Mouse (Mus musculus) bone marrow, adult 2 months (tissue): Measurements from ENCODE around the gene Ccl1. TPM values are rescaled to one million over a fixed set of nuclear protein-coding genes. Genes with fewer than 3 reads are reported as not detected.

Experiments used
- H3K27ac ChIP-seq: fragments of 200-500 bp; 2 replicates; pipeline ENCODE4 v1.5.1; 2012; ENCODE audit warnings: low read depth, mild to moderate bottlenecking, control low read depth, inconsistent platforms, low read length; ENCODE audit not compliant: control insufficient read depth, poor library complexity, insufficient read depth
- H3K4me1 ChIP-seq: fragments of 200-500 bp; 2 replicates; pipeline ENCODE4 v1.6.1; 2011; ENCODE audit warnings: low read length; ENCODE audit not compliant: control insufficient read depth, insufficient read depth
- H3K4me3 ChIP-seq: fragments of 200-500 bp; replicated peaks from 2 replicates; pipeline ENCODE3; 2011; ENCODE audit warnings: mild to moderate bottlenecking, low read depth, low read length, control low read depth; ENCODE audit not compliant: control insufficient read depth
- CTCF ChIP-seq: fragments of 200-500 bp; IDR thresholded peaks from 2 replicates; pipeline ENCODE4 v1.5.1; 2011; ENCODE audit warnings: low read length, control low read depth; ENCODE audit not compliant: control insufficient read depth, insufficient read depth
- POLR2A ChIP-seq: fragments of 200-500 bp; IDR thresholded peaks from 2 replicates; pipeline ENCODE4 v1.6.1; 2011; ENCODE audit warnings: low read depth, mild to moderate bottlenecking, control low read depth, low read length, borderline replicate concordance; ENCODE audit not compliant: control insufficient read depth
- WGBS: fragments of 180-500 bp; shearing (Covaris S2); methylation state at CpG from one replicate; pipeline ENCODE4 v1.1.7; 2018; 5-methylcytosine and 5-hydroxymethylcytosine counted together
- polyA plus RNA-seq: library from polyadenylated mRNA; stranded (reverse); fragments of >200 nt; gene quantifications from 2 replicates; pipeline ENCODE4 v1.2.4, GENCODE M21; 2011; ENCODE audit warnings: low replicate concordance; ENCODE audit not compliant: missing spikeins, insufficient read depth, insufficient read length

Gene Ccl1
- polyA plus RNA-seq, 1 experiment = not detected

DNA sequence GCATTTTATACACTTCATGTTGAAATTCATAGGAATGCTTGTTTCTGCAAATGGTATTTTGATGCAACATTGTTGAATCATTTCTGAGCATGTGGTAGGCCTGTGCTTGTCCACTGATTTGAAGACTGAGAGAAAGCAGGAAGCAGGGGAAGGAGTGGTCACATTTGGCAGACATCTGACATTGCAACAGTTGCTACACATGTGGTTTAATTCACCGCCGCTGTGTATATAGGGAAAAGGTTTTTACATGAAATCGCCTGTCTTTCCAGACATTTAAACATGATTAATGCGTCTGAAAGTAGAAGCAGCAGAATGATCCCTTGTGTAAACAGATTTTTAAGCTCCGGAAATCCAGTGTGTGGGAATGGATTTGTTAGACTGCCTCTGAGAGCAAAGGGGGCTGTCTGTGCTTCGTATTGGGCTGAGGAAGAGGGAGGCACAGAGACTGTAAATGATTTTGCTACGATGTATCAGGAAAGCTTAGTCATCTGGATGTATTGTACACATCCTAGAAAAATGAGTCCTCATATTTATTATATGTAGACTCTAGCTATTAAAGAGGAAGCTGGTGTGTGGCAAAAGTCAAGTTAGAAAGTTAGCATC lies 165.9 kb downstream of the Ccl1 start:
- no peak for TF ChIP-seq CTCF
- no peak for TF ChIP-seq POLR2A
- no peaks in the 10 kb centered on the region for H3K4me1 ChIP-seq
- no peak overlapping the region for H3K4me3 ChIP-seq
- 46% methylated on average over 7 of the region's 7 CpGs for WGBS
- no peak overlapping the region for H3K27ac ChIP-seq

DNA sequence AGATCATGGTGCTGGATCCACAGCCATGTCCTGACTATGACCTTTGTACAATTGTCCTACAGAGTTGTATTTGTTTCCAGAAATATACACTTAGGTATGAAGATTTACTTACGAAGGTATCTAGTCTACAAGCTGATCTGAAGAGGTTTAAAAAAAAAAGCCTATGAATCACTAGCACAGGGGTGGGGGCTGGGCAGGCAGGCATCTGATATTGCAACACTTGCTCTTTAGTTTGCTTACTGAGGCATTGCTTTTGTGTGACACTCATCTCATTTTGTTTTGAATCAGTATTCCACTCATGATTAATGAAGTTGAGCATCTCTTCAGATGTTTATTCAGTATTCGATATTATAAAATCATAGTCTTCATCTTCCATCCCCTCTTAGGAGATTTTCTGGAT lies 169.3 kb downstream of the Ccl1 start:
- 83% methylated on average over 2 of the region's 2 CpGs for whole genome bisulfite sequencing
- TF ChIP-seq POLR2A (no peak), CTCF (no peak)

DNA sequence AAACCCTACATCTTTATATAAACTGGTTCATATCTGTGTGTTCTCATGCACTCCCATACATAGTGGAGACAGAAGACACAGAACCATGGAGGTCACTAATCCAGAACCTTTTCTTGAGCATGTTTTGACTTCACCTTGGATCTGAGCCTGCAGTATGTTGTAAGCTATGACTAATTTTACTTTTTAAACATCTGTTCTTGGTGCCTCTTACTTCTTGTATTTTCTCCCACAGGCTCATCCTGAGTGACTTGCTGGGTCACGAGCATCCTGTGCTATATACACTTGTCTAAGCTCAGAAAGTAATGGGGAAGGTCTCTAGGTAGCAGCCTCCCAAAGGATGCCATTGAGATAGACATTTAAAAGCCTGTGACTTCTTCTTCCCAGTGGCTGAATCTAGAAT lies 172.5 kb downstream of the Ccl1 start:
- Histone ChIP-seq H3K4me3 (no peak overlapping the region), H3K4me1 (no peaks in the 10 kb centered on the region), H3K27ac (no peak overlapping the region)
- TF ChIP-seq CTCF = no peak
- no peak for TF ChIP-seq POLR2A
- 40% methylated on average over 1 of the region's 1 CpGs for WGBS

More for the DNA sequence above, 169.3 kb downstream of the Ccl1 start:
- Histone ChIP-seq H3K4me1 (no peaks in the 10 kb centered on the region), H3K4me3 (no peak overlapping the region), H3K27ac (no peak overlapping the region)

Other genes starting within 250 kb of the Ccl1 start
- gene Ccl11, start 247.9 kb downstream of the Ccl1 start, polyA plus RNA-seq = not detected in 2 replicates
- not detected in 2 replicates for gene Ccl12, start 203.8 kb downstream of the Ccl1 start, polyA plus RNA-seq
- gene Ccl8, start 190.5 kb downstream of the Ccl1 start, polyA plus RNA-seq = not detected in 2 replicates
- 1.3 and 3.0 TPM in 2 replicates for gene Tmem132e, start 83.2 kb upstream of the Ccl1 start, polyA plus RNA-seq